Mouse (Mus musculus) forebrain, embryonic 12.5 days (tissue): Measurements from ENCODE around the gene Galnt6. TPM values are rescaled to one million over a fixed set of nuclear protein-coding genes. Genes with fewer than 3 reads are reported as not detected.

Experiments used
- ATAC-seq: fragments of 200-750 bp; cut with Nextera tagmentation; 2 replicates; pipeline ENCODE4 v1.8.0; 2017; ENCODE audit warnings: moderate TSS enrichment; ENCODE audit not compliant: low FRiP score
- H3K27ac ChIP-seq: fragments of 300-500 bp; sonication (generic); 2 replicates; pipeline ENCODE4 v1.5.1; 2016; ENCODE audit warnings: mild to moderate bottlenecking
- H3K27me3 ChIP-seq: fragments of 300-500 bp; sonication (generic); 2 replicates; pipeline ENCODE4 v1.6.1; 2016; ENCODE audit warnings: mild to moderate bottlenecking
- H3K36me3 ChIP-seq: fragments of 300-500 bp; sonication (generic); replicated peaks from 2 replicates; pipeline ENCODE4 v1.6.1; 2016; ENCODE audit warnings: mild to moderate bottlenecking
- H3K4me1 ChIP-seq: fragments of 300-500 bp; sonication (generic); 2 replicates; pipeline ENCODE4 v1.6.1; 2016
- H3K4me2 ChIP-seq: fragments of 300-500 bp; sonication (generic); 2 replicates; pipeline ENCODE4 v1.6.1; 2016; ENCODE audit warnings: mild to moderate bottlenecking, moderate library complexity
- H3K4me3 ChIP-seq: fragments of 300-500 bp; sonication (generic); replicated peaks from 2 replicates; pipeline ENCODE4 v1.5.1; 2016; ENCODE audit warnings: mild to moderate bottlenecking
- H3K9ac ChIP-seq: fragments of 300-500 bp; sonication (generic); 2 replicates; pipeline ENCODE4 v1.6.1; 2016; ENCODE audit warnings: mild to moderate bottlenecking
- H3K9me3 ChIP-seq: fragments of 300-500 bp; sonication (generic); 2 replicates; pipeline ENCODE4 v1.6.1; 2016
- WGBS: fragments of 180-500 bp; shearing (Covaris S2); methylation state at CpG from one replicate; pipeline ENCODE4 v1.1.7; 2016; 5-methylcytosine and 5-hydroxymethylcytosine counted together
- polyA plus RNA-seq: library from polyadenylated mRNA; unstranded; fragments of >200 nt; fragmentation: Nextera tagmentation; extraction: Ambion mirVana; gene quantifications from 2 replicates; pipeline ENCODE4 v1.2.1, GENCODE M21; 2016

Galnt6 gene
- polyA plus RNA-seq, 1 experiment from 2014 or later, result 0.05 TPM

- H3K4me1 ChIP-seq, result peaks cover 13% of the 10 kb centered on the region
- H3K9ac ChIP-seq, result no peak overlapping the region
- ATAC-seq, result no peak
- peaks cover 4% of the 10 kb centered on the region; the same call in 1 of the 2 replicates for H3K27me3 ChIP-seq
- H3K4me2 ChIP-seq, result no peak overlapping the region
- H3K9me3 ChIP-seq, result no peaks in the 10 kb centered on the region
- H3K27ac ChIP-seq, result no peak overlapping the region
- WGBS, result 80% methylated on average over 10 of the region's 10 CpGs
- no peaks in the 10 kb centered on the region for H3K36me3 ChIP-seq
- H3K4me3 ChIP-seq, result no peak overlapping the region
Measured at GRCm38 (mm10) chr15:100749751-100750538, 20.8 kb upstream of the Galnt6 start.

GRCm38 (mm10) chr15:100748584-100748983, 19.4 kb upstream of the Galnt6 start:
- no peak overlapping the region for H3K27ac ChIP-seq
- H3K4me2 ChIP-seq, result no peak overlapping the region
- ATAC-seq, result no peak
- no peaks in the 10 kb centered on the region for H3K9me3 ChIP-seq
- peaks cover 9% of the 10 kb centered on the region for H3K4me1 ChIP-seq
- H3K36me3 ChIP-seq, result no peaks in the 10 kb centered on the region
- H3K4me3 ChIP-seq, result no peak overlapping the region
- H3K9ac ChIP-seq, result no peak overlapping the region
- 92% methylated on average over 3 of the region's 3 CpGs for WGBS
- peaks cover 4% of the 10 kb centered on the region; the same call in 1 of the 2 replicates for H3K27me3 ChIP-seq

- Histone ChIP-seq H3K4me1 (peaks cover 9% of the 10 kb centered on the region), H3K4me3 (peak overlapping the region; percentile 36), H3K9ac (no peak overlapping the region), H3K27ac (no peak overlapping the region), H3K27me3 (peaks cover 4% of the 10 kb centered on the region; the same call in 1 of the 2 replicates), H3K36me3 (no peaks in the 10 kb centered on the region), H3K9me3 (no peaks in the 10 kb centered on the region), H3K4me2 (peak overlapping the region; percentile 56)
- ATAC-seq, result peak; percentile 60; the same call in 1 of the 2 replicates
- 4% methylated on average over 26 of the region's 27 CpGs for WGBS
Measured at GRCm38 (mm10) chr15:100747121-100747963, 18.2 kb upstream of the Galnt6 start.

GRCm38 (mm10) chr15:100746478-100747120, 17.4 kb upstream of the Galnt6 start:
- H3K4me1 ChIP-seq, result peaks cover 9% of the 10 kb centered on the region
- 41% methylated on average over 6 of the region's 6 CpGs for WGBS
- no peak overlapping the region for H3K27ac ChIP-seq
- H3K4me2 ChIP-seq, result peak overlapping the region; percentile 56
- no peak overlapping the region for H3K9ac ChIP-seq
- H3K4me3 ChIP-seq, result peak overlapping the region; percentile 36
- no peaks in the 10 kb centered on the region for H3K9me3 ChIP-seq
- H3K36me3 ChIP-seq, result no peaks in the 10 kb centered on the region
- peak; percentile 75 for ATAC-seq
- peaks cover 4% of the 10 kb centered on the region; the same call in 1 of the 2 replicates for H3K27me3 ChIP-seq

- ATAC-seq, result no peak
- no peak overlapping the region for H3K9ac ChIP-seq
- 95% methylated on average over 6 of the region's 6 CpGs for WGBS
- H3K9me3 ChIP-seq, result no peaks in the 10 kb centered on the region
- H3K27me3 ChIP-seq, result no peaks in the 10 kb centered on the region; the same call in 1 of the 2 replicates
- H3K36me3 ChIP-seq, result no peaks in the 10 kb centered on the region
- H3K4me1 ChIP-seq, result peaks cover 9% of the 10 kb centered on the region
- no peak overlapping the region for H3K4me3 ChIP-seq
- H3K27ac ChIP-seq, result no peak overlapping the region
- no peak overlapping the region for H3K4me2 ChIP-seq
Measured at GRCm38 (mm10) chr15:100743238-100743637, 14.1 kb upstream of the Galnt6 start.

GRCm38 (mm10) chr15:100739442-100739841, 10.3 kb upstream of the Galnt6 start:
- H3K4me1 ChIP-seq, result no peaks in the 10 kb centered on the region
- no peak overlapping the region for H3K9ac ChIP-seq
- no peak for ATAC-seq
- no peaks in the 10 kb centered on the region for H3K9me3 ChIP-seq
- H3K27ac ChIP-seq, result no peak overlapping the region
- H3K27me3 ChIP-seq, result peaks cover 4% of the 10 kb centered on the region; the same call in 1 of the 2 replicates
- no peak overlapping the region for H3K4me3 ChIP-seq
- H3K4me2 ChIP-seq, result no peak overlapping the region
- WGBS, result 88% methylated on average over 6 of the region's 6 CpGs
- no peaks in the 10 kb centered on the region for H3K36me3 ChIP-seq

- WGBS, result 87% methylated on average over 7 of the region's 7 CpGs
- no peak for ATAC-seq
- H3K4me2 ChIP-seq, result no peak overlapping the region
- H3K4me3 ChIP-seq, result no peak overlapping the region
- no peak overlapping the region for H3K9ac ChIP-seq
- no peak overlapping the region for H3K27ac ChIP-seq
- H3K4me1 ChIP-seq, result no peaks in the 10 kb centered on the region
- H3K9me3 ChIP-seq, result no peaks in the 10 kb centered on the region
- no peaks in the 10 kb centered on the region for H3K36me3 ChIP-seq
- H3K27me3 ChIP-seq, result peaks cover 4% of the 10 kb centered on the region; the same call in 1 of the 2 replicates
Measured at GRCm38 (mm10) chr15:100738351-100738781, 9.2 kb upstream of the Galnt6 start.

GRCm38 (mm10) chr15:100737667-100738066, 8.5 kb upstream of the Galnt6 start:
- Histone ChIP-seq H3K9me3 (no peaks in the 10 kb centered on the region), H3K27ac (no peak overlapping the region), H3K9ac (no peak overlapping the region), H3K4me2 (no peak overlapping the region), H3K4me1 (no peaks in the 10 kb centered on the region), H3K27me3 (peaks cover 4% of the 10 kb centered on the region), H3K4me3 (no peak overlapping the region), H3K36me3 (no peaks in the 10 kb centered on the region)
- WGBS, result 90% methylated on average over 3 of the region's 3 CpGs
- no peak for ATAC-seq

- no peak for ATAC-seq
- no peak overlapping the region for H3K27ac ChIP-seq
- no peaks in the 10 kb centered on the region for H3K36me3 ChIP-seq
- no peaks in the 10 kb centered on the region for H3K9me3 ChIP-seq
- H3K9ac ChIP-seq, result no peak overlapping the region
- no peak overlapping the region for H3K4me3 ChIP-seq
- no peak overlapping the region for H3K4me2 ChIP-seq
- peaks cover 13% of the 10 kb centered on the region for H3K27me3 ChIP-seq
- 88% methylated on average over 9 of the region's 9 CpGs for WGBS
- no peaks in the 10 kb centered on the region for H3K4me1 ChIP-seq
Measured at GRCm38 (mm10) chr15:100735953-100736300, 6.8 kb upstream of the Galnt6 start.

- WGBS, result 86% methylated on average over 14 of the region's 15 CpGs
Measured at GRCm38 (mm10) chr15:100735095-100735952, 6.1 kb upstream of the Galnt6 start.

GRCm38 (mm10) chr15:100732580-100732979, 3.4 kb upstream of the Galnt6 start:
- H3K27me3 ChIP-seq, result peaks cover 47% of the 10 kb centered on the region
- H3K4me2 ChIP-seq, result no peak overlapping the region
- no peak for ATAC-seq
- no peaks in the 10 kb centered on the region for H3K36me3 ChIP-seq
- WGBS, result 33% methylated on average over 5 of the region's 5 CpGs
- H3K4me1 ChIP-seq, result peaks cover 11% of the 10 kb centered on the region
- H3K9ac ChIP-seq, result no peak overlapping the region
- no peak overlapping the region for H3K27ac ChIP-seq
- H3K9me3 ChIP-seq, result no peaks in the 10 kb centered on the region
- no peak overlapping the region for H3K4me3 ChIP-seq

More at GRCm38 (mm10) chr15:100735095-100735952, 6.1 kb upstream of the Galnt6 start:
- no peak for ATAC-seq
- Histone ChIP-seq H3K36me3 (no peaks in the 10 kb centered on the region), H3K4me1 (no peaks in the 10 kb centered on the region), H3K27me3 (peaks cover 19% of the 10 kb centered on the region), H3K27ac (no peak overlapping the region), H3K4me3 (no peak overlapping the region), H3K4me2 (no peak overlapping the region), H3K9ac (no peak overlapping the region), H3K9me3 (no peaks in the 10 kb centered on the region)
